Mouse (Mus musculus): Measurements from ENCODE around the gene Frmd4a. TPM values are rescaled to one million over a fixed set of nuclear protein-coding genes. Genes with fewer than 3 reads are reported as not detected.

Frmd4a gene
- total RNA-seq, 1 experiment from 2014 or later, result 3.1 TPM

- no peak for ATAC-seq (ENCODE audit: extremely low read depth, insufficient number of reproducible peaks, low FRiP score, poor library complexity, severe bottlenecking)
Observed at GRCm38 (mm10) chr2:4348509-4348908, 331.0 kb downstream of the Frmd4a start.

GRCm38 (mm10) chr2:4356812-4357384, 339.4 kb downstream of the Frmd4a start:
- no peak for ATAC-seq (ENCODE audit: extremely low read depth, insufficient number of reproducible peaks, low FRiP score, poor library complexity, severe bottlenecking)

GRCm38 (mm10) chr2:4361981-4362834, 344.7 kb downstream of the Frmd4a start:
- ATAC-seq (ENCODE audit: extremely low read depth, insufficient number of reproducible peaks, low FRiP score, poor library complexity, severe bottlenecking), result no peak

- ATAC-seq (ENCODE audit: extremely low read depth, insufficient number of reproducible peaks, low FRiP score, poor library complexity, severe bottlenecking), result no peak
Observed at GRCm38 (mm10) chr2:4364908-4365307, 347.4 kb downstream of the Frmd4a start.

- no peak for ATAC-seq (ENCODE audit: extremely low read depth, insufficient number of reproducible peaks, low FRiP score, poor library complexity, severe bottlenecking)
Observed at GRCm38 (mm10) chr2:4368544-4368943, 351.0 kb downstream of the Frmd4a start.

- no peak for ATAC-seq (ENCODE audit: extremely low read depth, insufficient number of reproducible peaks, low FRiP score, poor library complexity, severe bottlenecking)
Observed at GRCm38 (mm10) chr2:4370499-4370898, 353.0 kb downstream of the Frmd4a start.

- ATAC-seq (ENCODE audit: extremely low read depth, insufficient number of reproducible peaks, low FRiP score, poor library complexity, severe bottlenecking), result no peak
Observed at GRCm38 (mm10) chr2:4371341-4371740, 353.8 kb downstream of the Frmd4a start.

- ATAC-seq (ENCODE audit: extremely low read depth, insufficient number of reproducible peaks, low FRiP score, poor library complexity, severe bottlenecking), result no peak
Observed at GRCm38 (mm10) chr2:4378844-4379243, 361.3 kb downstream of the Frmd4a start.

- ATAC-seq (ENCODE audit: extremely low read depth, insufficient number of reproducible peaks, low FRiP score, poor library complexity, severe bottlenecking), result no peak
Observed at GRCm38 (mm10) chr2:4380435-4380834, 362.9 kb downstream of the Frmd4a start.

GRCm38 (mm10) chr2:4380926-4381325, 363.4 kb downstream of the Frmd4a start:
- ATAC-seq (ENCODE audit: extremely low read depth, insufficient number of reproducible peaks, low FRiP score, poor library complexity, severe bottlenecking), result no peak

- no peak for ATAC-seq (ENCODE audit: extremely low read depth, insufficient number of reproducible peaks, low FRiP score, poor library complexity, severe bottlenecking)
Observed at GRCm38 (mm10) chr2:4386468-4386867, 369.0 kb downstream of the Frmd4a start.

GRCm38 (mm10) chr2:4389330-4389729, 371.8 kb downstream of the Frmd4a start:
- ATAC-seq (ENCODE audit: extremely low read depth, insufficient number of reproducible peaks, low FRiP score, poor library complexity, severe bottlenecking), result no peak

GRCm38 (mm10) chr2:4391091-4391490, 373.6 kb downstream of the Frmd4a start:
- no peak for ATAC-seq (ENCODE audit: extremely low read depth, insufficient number of reproducible peaks, low FRiP score, poor library complexity, severe bottlenecking)

- no peak for ATAC-seq (ENCODE audit: extremely low read depth, insufficient number of reproducible peaks, low FRiP score, poor library complexity, severe bottlenecking)
Observed at GRCm38 (mm10) chr2:4391678-4392085, 374.2 kb downstream of the Frmd4a start.

- ATAC-seq (ENCODE audit: extremely low read depth, insufficient number of reproducible peaks, low FRiP score, poor library complexity, severe bottlenecking), result no peak
Observed at GRCm38 (mm10) chr2:4393046-4393445, 375.5 kb downstream of the Frmd4a start.

- ATAC-seq (ENCODE audit: extremely low read depth, insufficient number of reproducible peaks, low FRiP score, poor library complexity, severe bottlenecking), result no peak
Observed at GRCm38 (mm10) chr2:4394641-4395040, 377.1 kb downstream of the Frmd4a start.

- no peak for ATAC-seq (ENCODE audit: extremely low read depth, insufficient number of reproducible peaks, low FRiP score, poor library complexity, severe bottlenecking)
Observed at GRCm38 (mm10) chr2:4399721-4400120, 382.2 kb downstream of the Frmd4a start.

- ATAC-seq (ENCODE audit: extremely low read depth, insufficient number of reproducible peaks, low FRiP score, poor library complexity, severe bottlenecking), result no peak
Observed at GRCm38 (mm10) chr2:4400771-4401596, 383.5 kb downstream of the Frmd4a start.
